Mouse (Mus musculus) B cell, adult (primary cell): ENCODE results near the gene Mfsd2a. TPM values are rescaled to one million over a fixed set of nuclear protein-coding genes. Genes with fewer than 3 reads are reported as not detected.

ENCODE experiments used
- total RNA-seq: library from RNA; stranded (reverse); gene quantifications from 4 replicates; pipeline ENCODE4 v1.2.4, GENCODE M21; 2023; ENCODE audit not compliant: inconsistent age

Gene Mfsd2a
- 0.87 to 1.6 TPM (median 1.0 TPM) in 4 replicates for total RNA-seq

GRCm38 (mm10) chr4:122961100-122961567, at the start of gene Mfsd2a:
TSS of gene Mfsd2a (minus strand) at chr4:122961188.

DNA sequence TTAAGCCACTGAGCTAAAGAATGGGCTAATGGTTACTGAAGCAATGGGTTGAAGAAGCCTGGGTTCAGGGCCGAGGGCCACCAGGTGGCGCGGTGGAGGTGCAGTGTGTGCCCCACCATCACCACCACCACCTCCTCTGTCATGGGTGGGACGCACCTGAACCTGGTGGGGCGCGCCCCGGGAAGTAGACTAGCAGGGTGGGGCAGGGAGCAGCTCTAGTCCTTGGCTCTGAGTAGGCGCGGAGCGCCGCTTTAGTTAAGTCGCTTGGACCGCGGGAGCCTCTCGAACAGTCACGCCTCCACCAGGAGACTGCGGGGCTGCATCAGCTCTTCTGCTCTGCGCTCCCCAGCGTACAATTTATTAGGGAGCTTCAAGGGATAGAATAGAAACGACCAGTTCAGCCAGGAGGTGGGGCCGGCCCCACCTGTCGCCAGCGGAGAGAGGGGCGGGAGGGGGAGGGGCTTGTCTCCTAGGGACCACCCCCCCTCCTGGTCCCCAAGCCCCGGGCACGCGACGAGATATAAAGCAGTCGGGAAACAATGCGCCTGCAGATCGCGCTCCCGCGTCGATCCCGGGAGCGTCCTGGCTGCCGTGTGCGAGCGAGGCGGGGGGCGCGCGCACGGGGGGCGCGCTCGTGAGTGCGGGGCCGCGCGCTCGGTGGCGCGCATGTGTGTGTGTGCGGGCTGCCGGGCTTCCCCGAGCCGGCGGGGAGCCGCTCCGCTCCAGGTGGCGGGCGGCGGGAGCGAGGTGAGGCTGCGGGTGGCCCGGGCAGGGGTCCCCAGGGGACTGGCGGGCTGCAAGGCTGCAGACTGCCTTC, 34.6 kb upstream of the Mfsd2a start, which contains the start of gene Mycl:
TSS of gene Mycl (plus strand) at position 249 of the 817 bp plus-strand sequence.

Other genes starting within 250 kb of the Mfsd2a start
- gene Ppt1, start 124.9 kb downstream of the Mfsd2a start, total RNA-seq, result 53.1 to 55.7 TPM (median 54.6 TPM) in 4 replicates
- 363 to 402 TPM (median 393 TPM) in 4 replicates for gene Cap1, start 75.1 kb downstream of the Mfsd2a start, total RNA-seq
- gene Mycl, start 34.5 kb upstream of the Mfsd2a start, total RNA-seq, result 0.70 to 2.9 TPM (median 1.0 TPM) in 4 replicates
- gene Trit1, start 55.4 kb upstream of the Mfsd2a start, total RNA-seq, result 22.3 to 31.3 TPM (median 23.5 TPM) in 4 replicates
- gene Bmp8b, start 144.0 kb upstream of the Mfsd2a start, total RNA-seq, result not detected in 4 replicates
- gene Oxct2b, start 155.1 kb upstream of the Mfsd2a start, total RNA-seq, result not detected in 4 replicates
- gene Ppie, start 178.8 kb upstream of the Mfsd2a start, total RNA-seq, result 50.1 to 60.8 TPM (median 52.8 TPM) in 4 replicates
- 0.10 to 0.55 TPM (median 0.35 TPM) in 4 replicates for gene Hpcal4, start 222.0 kb upstream of the Mfsd2a start, total RNA-seq
- gene Nt5c1a, start 240.3 kb upstream of the Mfsd2a start, total RNA-seq, result not detected in 4 replicates